Mouse (Mus musculus) heart, adult 11 months (tissue): Measurements from ENCODE around the gene Pla2g6.

ENCODE experiments used
- DNase-seq: peaks from one replicate; pipeline ENCODE4 v3.0.0; 2022

Pla2g6 gene

GRCm38 (mm10) chr15:79270317-79271123 is 57.7 kb downstream of the Pla2g6 start:
- DNase-seq = peak; percentile 98

- DNase-seq = peak; percentile 91
Measured at GRCm38 (mm10) chr15:79268521-79268920, 59.7 kb downstream of the Pla2g6 start.

GRCm38 (mm10) chr15:79265384-79265783 is 62.8 kb downstream of the Pla2g6 start:
- no peak for DNase-seq

- DNase-seq = no peak
Measured at GRCm38 (mm10) chr15:79263726-79264125, 64.5 kb downstream of the Pla2g6 start.

GRCm38 (mm10) chr15:79262786-79263309 is 65.3 kb downstream of the Pla2g6 start:
- DNase-seq = peak; percentile 80

GRCm38 (mm10) chr15:79262375-79262774 is 65.8 kb downstream of the Pla2g6 start:
- peak; percentile 75 for DNase-seq

- no peak for DNase-seq
Measured at GRCm38 (mm10) chr15:79261757-79262156, 66.4 kb downstream of the Pla2g6 start.

GRCm38 (mm10) chr15:79261095-79261725 is 67.0 kb downstream of the Pla2g6 start:
- peak; percentile 92 for DNase-seq

GRCm38 (mm10) chr15:79258521-79258920 is 69.7 kb downstream of the Pla2g6 start:
- DNase-seq = no peak

GRCm38 (mm10) chr15:79254661-79255060 is 73.5 kb downstream of the Pla2g6 start, which contains the start of gene Slc16a8:
Slc16a8 (minus strand) TSS chr15:79254761.
- no peak for DNase-seq

GRCm38 (mm10) chr15:79252580-79252979 is 75.6 kb downstream of the Pla2g6 start:
- no peak for DNase-seq

- DNase-seq = no peak
Measured at GRCm38 (mm10) chr15:79251781-79252491, 76.3 kb downstream of the Pla2g6 start.

- DNase-seq = no peak
Measured at GRCm38 (mm10) chr15:79251168-79251567, 77.0 kb downstream of the Pla2g6 start.

GRCm38 (mm10) chr15:79250236-79250635 is 78.0 kb downstream of the Pla2g6 start:
- DNase-seq = no peak

- no peak for DNase-seq
Measured at GRCm38 (mm10) chr15:79245321-79245720, 82.9 kb downstream of the Pla2g6 start.

GRCm38 (mm10) chr15:79244071-79244893 is 83.9 kb downstream of the Pla2g6 start:
- DNase-seq = peak; percentile 95

GRCm38 (mm10) chr15:79243234-79244042 is 84.8 kb downstream of the Pla2g6 start:
- peak; percentile 99 for DNase-seq

- DNase-seq = peak; percentile 94
Measured at GRCm38 (mm10) chr15:79242574-79243233, 85.5 kb downstream of the Pla2g6 start.

- DNase-seq = peak; percentile 96
Measured at GRCm38 (mm10) chr15:79238036-79238435, 90.2 kb downstream of the Pla2g6 start.
